Mouse (Mus musculus): ENCODE results near the gene Vmn1r235. TPM values are rescaled to one million over a fixed set of nuclear protein-coding genes. Genes with fewer than 3 reads are reported as not detected.
"Not testable (repeated sequence)": the region's sequence is repeated elsewhere in the genome, so short reads cannot be mapped to it uniquely, and the experiment has no call there.

The Vmn1r235 gene
- polyA plus RNA-seq (2015; fragmentation: Nextera tagmentation; extraction: Ambion mirVana), result not detected in 2 replicates

DNA sequence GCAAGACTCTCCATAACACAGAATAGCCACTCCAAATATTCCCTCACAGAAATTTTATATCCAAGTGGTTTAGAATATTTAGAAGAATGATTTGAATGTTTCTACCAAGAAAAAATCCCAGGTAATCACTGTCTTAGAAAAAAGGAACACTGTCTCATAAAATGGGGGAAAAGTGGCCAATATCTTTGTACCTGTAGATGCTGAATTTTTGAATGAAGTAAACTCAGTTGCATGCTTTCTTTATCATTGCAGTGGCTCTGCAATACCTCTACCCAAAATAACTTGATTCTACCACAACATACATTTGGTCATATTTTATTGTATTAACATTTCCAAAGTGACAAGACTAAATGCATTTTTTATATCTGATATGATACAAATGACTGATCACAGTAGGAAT, at the start of gene Vmn1r235:
Vmn1r235 (plus strand) TSS at position 301 of the 400 bp plus-strand sequence.
- no peaks in the 10 kb centered on the region for H3K4me1 ChIP-seq (ENCODE audit: control insufficient read depth, insufficient read depth, low read length)
- H3K4me2 ChIP-seq (ENCODE audit: low read depth, low read length), result no peak within 1 kb of the TSS
- H3K4me3 ChIP-seq (ENCODE audit: low read length), result no peak within 1 kb of the TSS
- no peak within 1 kb of the TSS for H3K27ac ChIP-seq (ENCODE audit: low read length)
- no peaks in the 10 kb centered on the region for H3K9me3 ChIP-seq (ENCODE audit: control insufficient read depth, low read length)
- no peak within 1 kb of the TSS for H3K9ac ChIP-seq (ENCODE audit: low read depth, low read length)
- ATAC-seq, result no peak
- H3K27me3 ChIP-seq (replicated peaks; ENCODE audit: control insufficient read depth, insufficient read depth, low read length), result no peaks in the 10 kb centered on the region
- H3K36me3 ChIP-seq (ENCODE audit: control insufficient read depth, insufficient read depth, low read length), result no peaks in the 10 kb centered on the region

GRCm38 (mm10) chr17:21211081-21211480, 45.1 kb upstream of the Vmn1r235 start:
- not testable (repeated sequence) for H3K27ac ChIP-seq (ENCODE audit: low read length); H3K4me2 ChIP-seq (ENCODE audit: low read depth, low read length); H3K9me3 ChIP-seq (ENCODE audit: control insufficient read depth, low read length); H3K9ac ChIP-seq (ENCODE audit: low read depth, low read length); H3K4me1 ChIP-seq (ENCODE audit: control insufficient read depth, insufficient read depth, low read length); ATAC-seq; H3K27me3 ChIP-seq (replicated peaks; ENCODE audit: control insufficient read depth, insufficient read depth, low read length); H3K36me3 ChIP-seq (ENCODE audit: control insufficient read depth, insufficient read depth, low read length); H3K4me3 ChIP-seq (ENCODE audit: low read length)
- 67% methylated on average over 1 of the region's 1 CpGs for WGBS

DNA sequence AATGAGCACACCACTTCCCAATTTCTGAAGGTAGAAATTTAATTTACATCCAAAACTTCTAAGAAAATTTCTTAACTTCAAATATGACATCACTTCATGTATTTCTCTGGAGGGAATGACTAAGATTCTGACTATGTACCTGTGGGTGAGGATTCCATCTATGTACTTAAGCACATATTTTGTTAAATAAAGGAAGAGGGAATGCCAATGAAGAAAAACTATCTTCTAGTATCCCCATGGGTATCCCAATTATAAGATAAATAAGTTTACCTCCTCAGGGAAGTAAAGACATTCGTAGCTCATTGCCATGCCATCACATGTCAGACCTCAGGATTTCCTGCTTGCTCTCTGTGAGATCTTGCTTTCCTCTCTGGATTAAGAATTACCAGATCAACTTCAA, 30.4 kb upstream of the Vmn1r235 start, which contains the start of gene Vmn1r234:
Vmn1r234 (plus strand) TSS at position 301 of the 400 bp plus-strand sequence.
- 80% methylated on average over 1 of the region's 1 CpGs for WGBS
- ATAC-seq, result no peak
- no peak within 1 kb of the TSS for H3K9ac ChIP-seq (ENCODE audit: low read depth, low read length)
- H3K27me3 ChIP-seq (replicated peaks; ENCODE audit: control insufficient read depth, insufficient read depth, low read length), result no peaks in the 10 kb centered on the region
- H3K27ac ChIP-seq (ENCODE audit: low read length), result no peak within 1 kb of the TSS
- H3K4me1 ChIP-seq (ENCODE audit: control insufficient read depth, insufficient read depth, low read length), result no peaks in the 10 kb centered on the region
- no peak within 1 kb of the TSS for H3K4me3 ChIP-seq (ENCODE audit: low read length)
- no peaks in the 10 kb centered on the region for H3K9me3 ChIP-seq (ENCODE audit: control insufficient read depth, low read length)
- H3K36me3 ChIP-seq (ENCODE audit: control insufficient read depth, insufficient read depth, low read length), result no peaks in the 10 kb centered on the region
- H3K4me2 ChIP-seq (ENCODE audit: low read depth, low read length), result no peak within 1 kb of the TSS

GRCm38 (mm10) chr17:21231654-21232053, 24.6 kb upstream of the Vmn1r235 start:
- no peak overlapping the region for H3K27ac ChIP-seq (ENCODE audit: low read length)
- no peaks in the 10 kb centered on the region for H3K4me1 ChIP-seq (ENCODE audit: control insufficient read depth, insufficient read depth, low read length)
- H3K4me3 ChIP-seq (ENCODE audit: low read length), result no peak overlapping the region
- no peaks in the 10 kb centered on the region for H3K36me3 ChIP-seq (ENCODE audit: control insufficient read depth, insufficient read depth, low read length)
- H3K4me2 ChIP-seq (ENCODE audit: low read depth, low read length), result no peak overlapping the region
- no peak overlapping the region for H3K9ac ChIP-seq (ENCODE audit: low read depth, low read length)
- H3K27me3 ChIP-seq (replicated peaks; ENCODE audit: control insufficient read depth, insufficient read depth, low read length), result no peaks in the 10 kb centered on the region
- ATAC-seq, result no peak
- H3K9me3 ChIP-seq (ENCODE audit: control insufficient read depth, low read length), result no peaks in the 10 kb centered on the region
- 30% methylated on average over 9 of the region's 9 CpGs for WGBS

DNA sequence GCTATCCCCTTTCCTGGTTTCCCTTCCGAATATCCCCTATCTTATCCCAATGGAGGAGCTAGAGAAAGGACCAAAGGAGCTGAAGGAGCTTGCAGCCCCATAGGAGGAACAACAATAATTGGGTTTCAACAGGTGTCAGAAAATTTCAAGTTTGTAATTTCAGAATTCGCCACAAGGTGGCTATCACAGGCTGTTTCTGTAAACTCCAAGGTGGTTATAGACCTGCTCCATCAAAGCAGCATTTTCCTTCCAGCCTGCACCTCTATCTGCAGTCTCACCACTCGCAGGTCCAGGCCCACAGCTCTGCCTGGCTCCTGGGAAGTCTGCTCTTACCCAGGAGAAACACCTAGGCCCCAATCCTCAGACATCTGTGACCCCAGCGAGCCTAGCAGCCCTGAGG, 15.9 kb downstream of the Vmn1r235 start:
- no peaks in the 10 kb centered on the region for H3K9me3 ChIP-seq (ENCODE audit: control insufficient read depth, low read length)
- 19% methylated on average over 4 of the region's 4 CpGs for WGBS

DNA sequence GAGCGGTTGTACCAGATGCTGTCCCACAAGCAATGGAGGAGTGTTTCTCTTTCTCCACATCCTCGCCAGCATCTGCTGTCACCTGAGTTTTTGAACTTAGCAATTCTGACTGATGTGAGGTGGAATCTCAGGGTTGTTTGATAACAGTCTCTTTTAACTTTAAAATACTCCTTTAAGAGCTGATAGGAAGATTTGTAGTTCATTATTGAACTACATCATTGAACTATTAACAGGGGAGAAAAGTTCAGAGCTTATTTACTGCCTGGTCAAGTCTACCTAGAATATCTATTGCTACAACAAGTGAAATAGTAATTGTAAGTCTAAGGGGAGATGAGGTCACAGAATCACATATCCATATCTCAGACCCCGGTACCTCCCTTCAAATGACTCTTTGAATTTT, 26.4 kb downstream of the Vmn1r235 start, which contains the start of gene Vmn1r236:
Vmn1r236 (plus strand) TSS at position 301 of the 400 bp plus-strand sequence.
- Histone ChIP-seq H3K36me3 (ENCODE audit: control insufficient read depth, insufficient read depth, low read length) (no peaks in the 10 kb centered on the region), H3K4me1 (ENCODE audit: control insufficient read depth, insufficient read depth, low read length) (no peaks in the 10 kb centered on the region), H3K4me3 (ENCODE audit: low read length) (no peak within 1 kb of the TSS), H3K9ac (ENCODE audit: low read depth, low read length) (no peak within 1 kb of the TSS), H3K4me2 (ENCODE audit: low read depth, low read length) (no peak within 1 kb of the TSS), H3K27ac (ENCODE audit: low read length) (no peak within 1 kb of the TSS), H3K9me3 (ENCODE audit: control insufficient read depth, low read length) (no peaks in the 10 kb centered on the region), H3K27me3 (replicated peaks; ENCODE audit: control insufficient read depth, insufficient read depth, low read length) (no peaks in the 10 kb centered on the region)
- 83% methylated on average over 3 of the region's 3 CpGs for WGBS
- ATAC-seq, result no peak

More for the DNA sequence above, 15.9 kb downstream of the Vmn1r235 start:
- Histone ChIP-seq H3K27me3 (replicated peaks; ENCODE audit: control insufficient read depth, insufficient read depth, low read length) (no peaks in the 10 kb centered on the region), H3K36me3 (ENCODE audit: control insufficient read depth, insufficient read depth, low read length) (no peaks in the 10 kb centered on the region), H3K27ac (ENCODE audit: low read length) (no peak overlapping the region), H3K4me1 (ENCODE audit: control insufficient read depth, insufficient read depth, low read length) (no peaks in the 10 kb centered on the region), H3K9ac (ENCODE audit: low read depth, low read length) (no peak overlapping the region), H3K4me3 (ENCODE audit: low read length) (no peak overlapping the region), H3K4me2 (ENCODE audit: low read depth, low read length) (no peak overlapping the region)
- no peak for ATAC-seq

DNA sequence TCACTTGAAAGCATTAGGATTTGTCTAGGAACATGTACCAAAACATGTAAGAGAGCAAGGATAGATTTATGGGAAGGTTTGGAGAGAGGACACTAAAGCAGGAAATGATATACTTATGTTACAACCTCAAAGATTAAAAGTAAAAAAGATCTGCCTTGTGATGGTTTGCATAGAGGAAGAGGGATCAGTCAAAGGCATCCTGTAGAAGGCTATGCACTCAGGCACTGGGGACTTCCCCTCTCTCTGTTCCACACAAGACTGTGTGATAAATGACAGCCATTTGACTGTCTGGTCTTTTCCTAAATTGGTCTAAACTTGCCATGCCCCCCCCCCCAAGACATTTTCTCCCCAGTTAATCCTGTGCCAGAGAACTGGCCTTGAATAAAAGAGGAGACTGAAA, 28.2 kb downstream of the Vmn1r235 start:
- Histone ChIP-seq H3K27me3 (replicated peaks; ENCODE audit: control insufficient read depth, insufficient read depth, low read length) (no peaks in the 10 kb centered on the region), H3K9me3 (ENCODE audit: control insufficient read depth, low read length) (no peaks in the 10 kb centered on the region), H3K36me3 (ENCODE audit: control insufficient read depth, insufficient read depth, low read length) (no peaks in the 10 kb centered on the region), H3K4me1 (ENCODE audit: control insufficient read depth, insufficient read depth, low read length) (no peaks in the 10 kb centered on the region), H3K4me2 (ENCODE audit: low read depth, low read length) (no peak overlapping the region), H3K9ac (ENCODE audit: low read depth, low read length) (no peak overlapping the region), H3K27ac (ENCODE audit: low read length) (no peak overlapping the region), H3K4me3 (ENCODE audit: low read length) (no peak overlapping the region)
- ATAC-seq, result no peak

- Histone ChIP-seq H3K4me2 (ENCODE audit: low read depth, low read length) (no peak overlapping the region), H3K9ac (ENCODE audit: low read depth, low read length) (no peak overlapping the region), H3K36me3 (ENCODE audit: control insufficient read depth, insufficient read depth, low read length) (no peaks in the 10 kb centered on the region), H3K9me3 (ENCODE audit: control insufficient read depth, low read length) (no peaks in the 10 kb centered on the region), H3K4me1 (ENCODE audit: control insufficient read depth, insufficient read depth, low read length) (no peaks in the 10 kb centered on the region), H3K4me3 (ENCODE audit: low read length) (no peak overlapping the region), H3K27me3 (replicated peaks; ENCODE audit: control insufficient read depth, insufficient read depth, low read length) (no peaks in the 10 kb centered on the region), H3K27ac (ENCODE audit: low read length) (no peak overlapping the region)
- no peak for ATAC-seq
Observed at GRCm38 (mm10) chr17:21289695-21290094, 33.5 kb downstream of the Vmn1r235 start.

DNA sequence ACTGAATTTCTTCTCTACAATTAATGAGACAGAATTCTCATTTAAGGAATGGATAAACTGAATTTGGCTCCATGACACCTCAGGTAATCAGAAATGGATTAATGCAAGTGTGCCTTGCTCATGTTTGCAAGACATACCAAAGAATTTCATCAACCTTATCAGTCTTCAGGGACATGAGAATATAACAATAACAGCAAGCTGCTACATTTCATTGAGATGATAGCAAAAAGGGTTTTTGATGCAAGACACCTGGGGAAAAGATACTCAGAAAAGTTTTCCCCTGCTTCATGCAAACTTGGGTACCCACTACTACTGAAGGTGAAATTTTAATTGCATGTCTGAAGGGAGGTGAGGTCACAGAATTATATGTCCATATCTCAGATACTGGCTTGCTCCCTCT, 55.4 kb downstream of the Vmn1r235 start, which contains the start of gene Vmn1r237:
Vmn1r237 (plus strand) TSS at position 301 of the 400 bp plus-strand sequence.
- H3K27me3 ChIP-seq (replicated peaks; ENCODE audit: control insufficient read depth, insufficient read depth, low read length), result no peaks in the 10 kb centered on the region
- no peaks in the 10 kb centered on the region for H3K9me3 ChIP-seq (ENCODE audit: control insufficient read depth, low read length)
- H3K27ac ChIP-seq (ENCODE audit: low read length), result no peak within 1 kb of the TSS
- no peak within 1 kb of the TSS for H3K4me2 ChIP-seq (ENCODE audit: low read depth, low read length)
- no peak within 1 kb of the TSS for H3K4me3 ChIP-seq (ENCODE audit: low read length)
- H3K36me3 ChIP-seq (ENCODE audit: control insufficient read depth, insufficient read depth, low read length), result no peaks in the 10 kb centered on the region
- no peak for ATAC-seq
- H3K4me1 ChIP-seq (ENCODE audit: control insufficient read depth, insufficient read depth, low read length), result no peaks in the 10 kb centered on the region
- H3K9ac ChIP-seq (ENCODE audit: low read depth, low read length), result no peak within 1 kb of the TSS
